Mouse (Mus musculus): ENCODE results near the gene Gpr153.
A peak's percentile ranks its signal among the peaks of the same experiment; 100 is the strongest.

Gpr153 gene

GRCm38 (mm10) chr4:152264867-152265568 lies 9.0 kb upstream of the Gpr153 start:
- peak in 1 of 2 experiments; percentile 47 for DNase-seq (ENCODE audit: low spot score in 2 of 2)

DNA sequence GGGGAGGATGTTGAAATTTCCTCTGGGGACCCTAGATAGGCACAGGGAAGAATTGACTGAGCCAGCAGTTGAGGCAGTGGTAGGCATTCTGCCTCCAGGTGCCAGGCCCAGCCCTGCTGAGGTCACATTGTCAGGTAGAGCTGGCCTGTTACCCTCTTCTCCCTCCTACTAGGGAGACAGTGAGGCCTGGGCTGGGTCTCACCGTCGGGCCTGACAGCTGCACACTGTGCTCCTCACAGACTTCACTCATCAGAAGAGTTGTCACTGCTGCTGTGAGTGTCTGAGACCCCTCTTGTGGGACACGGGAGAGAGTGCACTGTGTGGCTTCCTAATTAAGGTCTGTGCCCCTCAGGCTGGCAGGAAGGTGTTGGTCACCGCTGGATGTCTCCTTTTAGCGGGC lies 8.2 kb upstream of the Gpr153 start:
- DNase-seq (ENCODE audit: low spot score in 2 of 2), result no peak

GRCm38 (mm10) chr4:152266236-152266895 lies 7.7 kb upstream of the Gpr153 start:
- DNase-seq (ENCODE audit: low spot score in 2 of 2), result no peak

DNA sequence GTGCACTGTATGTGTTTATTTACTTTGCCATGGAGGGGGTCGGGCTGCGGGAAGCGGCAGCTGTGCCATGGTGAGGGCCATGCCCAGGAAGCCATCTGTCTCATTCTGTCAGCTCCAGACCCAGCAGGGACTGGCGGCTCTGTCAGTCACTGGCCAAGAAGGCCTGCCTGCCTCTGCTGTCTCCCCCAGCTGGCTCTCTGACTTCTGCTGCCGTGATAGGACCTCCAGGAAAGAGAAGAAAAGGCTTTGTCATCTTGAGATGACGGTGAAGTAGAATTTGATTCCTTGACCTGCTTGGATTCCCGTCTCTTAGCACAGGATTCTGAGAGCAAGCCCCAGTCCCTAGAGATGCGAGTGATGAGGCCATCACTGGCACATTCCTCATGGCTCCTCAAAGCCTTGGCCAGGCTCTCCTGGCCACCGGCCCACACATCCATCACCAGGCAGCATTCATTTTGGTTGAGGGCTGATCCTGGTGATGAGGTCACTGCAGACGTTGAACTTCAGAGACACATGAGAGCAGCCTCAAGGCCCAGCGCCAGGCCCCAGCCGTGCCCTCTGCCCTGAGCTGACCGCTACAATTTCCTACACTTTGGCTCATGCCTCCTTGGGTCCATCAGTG lies 6.2 kb upstream of the Gpr153 start:
- DNase-seq (ENCODE audit: low spot score in 2 of 2), result no peak

GRCm38 (mm10) chr4:152269967-152270366 lies 4.1 kb upstream of the Gpr153 start:
- DNase-seq (ENCODE audit: low spot score in 2 of 2), result no peak

GRCm38 (mm10) chr4:152270599-152270998 lies 3.4 kb upstream of the Gpr153 start:
- no peak for DNase-seq (ENCODE audit: low spot score in 2 of 2)

DNA sequence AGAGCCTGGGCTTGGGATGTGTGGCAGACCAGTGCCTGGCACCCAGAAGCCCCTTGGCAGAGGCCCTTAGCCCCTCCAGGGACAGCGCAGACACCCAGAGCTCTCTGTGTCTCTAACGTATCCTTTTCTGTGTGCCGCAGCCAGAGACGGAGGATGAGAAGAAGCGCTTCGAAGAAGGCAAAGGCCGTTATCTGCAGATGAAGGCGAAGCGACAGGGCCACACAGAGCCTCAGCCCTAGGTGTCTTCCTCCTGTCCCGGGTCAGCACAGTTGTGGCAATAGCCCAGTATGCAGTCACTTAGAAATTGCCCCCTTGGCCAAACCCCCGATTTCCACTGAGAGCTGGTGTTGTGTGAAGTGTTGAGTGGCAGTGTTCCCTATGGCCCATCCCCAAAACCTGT lies 2.7 kb upstream of the Gpr153 start:
- no peak for DNase-seq (ENCODE audit: low spot score in 2 of 2)

DNA sequence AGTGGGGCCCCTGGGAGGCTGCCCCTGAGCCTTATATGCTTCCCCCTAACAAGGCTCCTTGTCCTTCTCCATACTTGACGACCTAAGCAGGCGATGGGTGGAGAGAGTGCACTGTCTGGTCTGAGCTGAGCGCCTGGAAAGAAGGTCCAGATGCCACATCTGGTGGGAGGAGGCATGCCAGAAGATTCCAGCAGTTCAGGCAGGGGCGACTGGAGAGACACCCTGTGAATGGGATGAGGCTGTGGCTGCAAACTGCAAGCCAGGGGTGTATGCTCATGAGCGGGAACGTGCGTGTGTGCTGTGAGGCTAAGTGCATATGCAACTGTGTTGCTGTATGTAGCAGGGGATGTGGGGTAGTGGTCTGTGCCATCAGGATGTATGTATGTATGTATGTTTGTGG lies 2.0 kb upstream of the Gpr153 start:
- DNase-seq (ENCODE audit: low spot score in 2 of 2), result no peak

DNA sequence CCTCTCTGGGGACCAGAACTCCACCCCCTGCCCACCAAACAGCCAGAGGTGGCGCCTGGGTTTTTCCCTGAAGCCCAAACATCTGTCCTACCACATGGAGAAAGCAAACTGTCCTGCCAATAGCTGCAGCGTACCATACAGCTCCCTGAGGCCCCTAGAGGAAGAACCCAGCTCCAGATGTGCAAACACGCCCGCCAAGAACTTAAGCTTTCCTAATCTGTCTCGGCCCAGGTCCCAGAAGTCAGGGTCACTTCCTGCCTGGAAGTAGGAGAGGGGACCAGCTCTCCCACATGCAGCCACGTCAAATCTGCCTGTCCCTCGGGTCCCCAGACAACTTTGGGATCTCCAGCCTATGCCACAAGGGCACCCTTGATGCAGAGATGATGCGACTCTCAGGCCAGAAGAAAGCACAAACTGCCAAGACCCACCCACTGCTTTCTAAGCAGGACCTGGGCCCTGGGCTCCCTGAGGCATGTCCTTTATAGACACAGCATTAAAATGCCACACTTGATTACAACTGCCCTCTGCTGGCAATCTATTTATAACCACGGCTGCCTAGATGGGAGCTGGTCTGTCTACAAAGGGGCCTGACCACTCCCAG lies 1.5 kb upstream of the Gpr153 start:
- no peak for DNase-seq (ENCODE audit: low spot score in 2 of 2)

GRCm38 (mm10) chr4:152273191-152273590 lies 841 bp upstream of the Gpr153 start:
- DNase-seq (ENCODE audit: low spot score in 2 of 2), result no peak

- DNase-seq (ENCODE audit: low spot score in 2 of 2), result no peak
Observed at GRCm38 (mm10) chr4:152274681-152275131, 674 bp downstream of the Gpr153 start.

DNA sequence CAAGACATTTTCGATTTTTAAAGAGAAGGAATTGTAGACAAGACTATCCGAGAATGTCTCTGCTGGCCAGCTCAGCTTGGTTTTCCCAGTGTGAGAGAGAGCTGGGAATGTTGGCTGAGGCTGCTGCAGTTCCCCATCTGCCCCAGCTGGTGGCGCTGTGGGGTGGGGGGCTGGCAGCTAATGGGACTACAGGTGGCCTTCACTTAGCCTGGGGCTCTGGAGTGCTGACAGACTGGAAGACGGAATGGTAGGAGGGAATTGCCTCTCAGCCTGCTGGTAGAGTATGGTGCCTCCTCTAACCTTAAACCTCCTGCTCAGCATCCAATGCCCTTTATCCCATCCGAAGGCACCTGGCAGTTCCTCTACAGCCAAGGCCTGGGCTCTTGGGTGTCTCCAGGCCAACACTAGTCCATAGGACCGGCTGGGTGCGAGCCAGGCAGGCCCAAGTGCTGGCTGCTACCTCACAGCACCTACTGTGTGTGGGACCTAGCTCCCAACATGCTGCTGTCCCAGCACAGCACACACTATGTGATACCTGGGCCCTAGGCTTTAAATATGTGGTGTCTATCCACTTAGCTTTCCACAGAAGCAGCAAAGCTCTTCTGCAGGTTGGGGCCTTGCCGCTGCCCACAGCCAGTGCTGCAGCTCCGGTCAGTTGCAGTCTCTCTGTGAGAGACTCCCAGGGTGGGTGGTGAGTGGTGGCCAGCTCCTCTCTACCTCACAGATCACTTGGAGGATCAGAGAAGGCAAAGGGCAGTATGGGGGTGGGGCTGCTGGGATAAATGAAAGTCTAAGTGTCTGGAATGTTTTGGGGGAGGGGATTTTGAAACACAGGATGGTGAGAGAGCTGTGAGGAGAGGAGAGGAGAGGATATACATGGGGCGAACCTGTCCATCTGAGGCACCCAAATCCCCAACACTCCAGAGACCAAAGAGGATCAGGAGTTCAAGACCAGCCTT lies 2.6 kb downstream of the Gpr153 start:
- no peak for DNase-seq (ENCODE audit: low spot score in 2 of 2)

- no peak for DNase-seq (ENCODE audit: low spot score in 2 of 2)
Observed at GRCm38 (mm10) chr4:152277916-152278315, 3.9 kb downstream of the Gpr153 start.

DNA sequence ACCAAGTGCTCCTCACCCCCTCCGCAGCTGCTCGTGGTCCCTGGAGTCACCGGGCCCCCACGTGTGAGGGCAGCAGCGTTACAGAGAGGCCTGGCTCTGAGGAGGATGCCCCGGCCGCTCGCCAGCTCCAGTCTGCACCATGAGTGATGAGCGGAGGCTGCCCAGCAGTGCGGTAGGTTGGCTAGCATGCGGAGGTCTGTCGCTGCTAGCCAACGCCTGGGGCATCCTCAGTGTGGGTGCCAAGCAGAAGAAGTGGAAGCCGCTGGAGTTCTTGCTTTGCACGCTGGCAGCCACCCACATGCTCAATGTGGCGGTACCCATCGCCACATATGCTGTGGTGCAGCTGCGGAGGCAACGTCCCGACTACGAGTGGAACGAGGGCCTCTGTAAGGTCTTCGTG lies 5.0 kb downstream of the Gpr153 start:
- no peak for DNase-seq (ENCODE audit: low spot score in 2 of 2)

- DNase-seq (ENCODE audit: low spot score in 2 of 2), result no peak
Observed at GRCm38 (mm10) chr4:152281601-152282000, 7.6 kb downstream of the Gpr153 start.

GRCm38 (mm10) chr4:152282721-152283120 lies 8.7 kb downstream of the Gpr153 start:
- no peak for DNase-seq (ENCODE audit: low spot score in 2 of 2)

DNA sequence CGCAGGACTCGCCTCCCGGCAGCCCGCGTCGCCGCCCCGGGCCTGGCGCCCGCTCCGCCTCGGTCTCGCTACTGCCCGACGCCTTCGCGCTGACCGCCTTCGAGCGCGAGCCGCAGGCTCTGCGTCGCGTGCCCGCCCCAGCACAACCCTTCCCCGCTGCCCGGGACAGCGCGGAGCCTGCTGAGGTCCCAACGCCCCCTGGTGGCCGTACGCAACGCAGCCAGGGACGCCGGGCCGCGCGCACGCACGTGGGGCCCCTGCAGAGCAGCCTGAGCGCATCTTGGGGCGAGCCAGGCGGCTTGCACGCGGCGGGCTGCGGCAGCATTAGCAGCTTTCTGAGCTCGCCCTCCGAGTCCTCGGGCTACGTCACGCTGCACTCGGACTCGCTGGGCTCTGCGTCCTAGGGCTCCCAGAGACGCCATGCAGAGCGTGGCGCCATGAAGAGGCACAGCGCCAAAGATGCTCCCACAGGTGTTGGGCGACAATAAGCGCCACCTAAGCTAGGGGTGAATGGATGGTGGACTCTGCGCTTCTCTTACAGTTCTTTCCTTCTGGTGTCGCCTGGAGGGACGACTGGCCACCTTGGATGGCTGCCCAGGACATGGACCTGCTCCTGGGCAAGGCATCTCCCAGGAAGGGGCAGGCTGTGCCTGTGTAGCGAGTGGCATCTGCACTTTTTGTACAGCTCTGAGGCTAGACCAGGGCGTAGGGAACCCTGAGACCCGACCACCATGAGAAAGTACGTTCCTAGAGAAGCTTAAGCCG lies 9.3 kb downstream of the Gpr153 start:
- peak; percentile 75 to 86 for DNase-seq (ENCODE audit: low spot score in 2 of 2)

- peak; percentile 34 to 61 for DNase-seq (ENCODE audit: low spot score in 2 of 2)
Observed at GRCm38 (mm10) chr4:152285505-152285904, 11.5 kb downstream of the Gpr153 start.

DNA sequence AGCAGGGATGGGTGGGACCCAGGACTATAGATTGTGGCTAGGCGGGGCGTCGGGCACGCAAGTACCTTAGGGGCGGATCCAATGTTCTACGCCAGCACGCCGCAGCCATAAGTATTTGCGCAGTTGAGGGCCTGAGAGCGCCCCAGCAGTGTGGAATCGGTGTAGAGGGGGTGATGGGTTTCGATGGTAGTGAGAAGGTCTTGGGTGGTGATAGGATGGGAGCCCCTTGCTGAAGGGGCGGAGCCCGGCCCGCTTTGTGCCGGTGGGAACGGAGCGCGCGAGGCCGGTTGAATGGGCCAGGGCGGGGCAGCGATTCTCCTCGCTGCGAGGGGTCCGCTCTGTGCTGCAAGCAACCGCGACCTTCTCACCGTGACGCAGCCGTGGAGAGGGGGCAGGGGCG lies 12.2 kb downstream of the Gpr153 start:
- no peak for DNase-seq (ENCODE audit: low spot score in 2 of 2)

DNA sequence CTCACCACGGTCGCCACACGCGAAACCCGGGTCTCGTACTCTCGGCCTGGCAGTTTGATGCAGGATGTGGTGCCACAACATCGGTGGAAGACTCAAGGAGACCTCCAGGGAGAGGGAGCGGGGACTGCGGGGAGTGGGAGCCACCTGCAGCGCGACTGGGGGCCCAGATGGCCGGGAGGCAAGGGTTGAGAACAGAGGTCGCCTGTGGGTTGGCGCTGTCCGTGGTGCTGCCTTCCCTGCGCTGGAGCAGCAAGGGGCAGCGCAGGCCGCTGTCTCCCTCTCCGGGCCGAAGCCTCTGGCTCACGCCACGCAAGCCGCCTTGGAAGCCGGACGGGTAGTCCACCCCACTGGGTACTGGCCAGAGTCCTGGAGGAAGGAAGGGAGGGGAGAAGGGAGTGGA lies 12.9 kb downstream of the Gpr153 start:
- peak; percentile 46 to 81 for DNase-seq (ENCODE audit: low spot score in 2 of 2)
